Mouse (Mus musculus): ENCODE results near the gene Prtn3. TPM values are rescaled to one million over a fixed set of nuclear protein-coding genes. Genes with fewer than 3 reads are reported as not detected.

Prtn3 gene
- polyA plus RNA-seq, 1 experiment from 2014 or later: 9.4 TPM

GRCm38 (mm10) chr10:79914948-79915596, 40.8 kb downstream of the Prtn3 start:
- no peaks in the 10 kb centered on the region for H3K9me3 ChIP-seq (ENCODE audit: control insufficient read depth, low read length)

GRCm38 (mm10) chr10:79916081-79916480, 41.8 kb downstream of the Prtn3 start:
- Histone ChIP-seq H3K27ac (ENCODE audit: low read depth, low read length) (no peak overlapping the region), H3K9ac (ENCODE audit: low read depth, low read length) (peak overlapping the region; percentile 91), H3K9me3 (ENCODE audit: control insufficient read depth, low read length) (no peaks in the 10 kb centered on the region), H3K4me1 (replicated peaks; ENCODE audit: control insufficient read depth, insufficient read depth, low read length) (peaks cover 20% of the 10 kb centered on the region), H3K36me3 (ENCODE audit: control insufficient read depth, insufficient read depth, low read length) (no peaks in the 10 kb centered on the region), H3K27me3 (ENCODE audit: control insufficient read depth, insufficient read depth, low read length) (peaks cover 38% of the 10 kb centered on the region), H3K4me2 (replicated peaks; ENCODE audit: low read depth, low read length) (peak overlapping the region; percentile 92), H3K4me3 (ENCODE audit: low read depth, low read length) (peak overlapping the region; percentile 82)
- ATAC-seq (ENCODE audit: low FRiP score): no peak; the same call in 1 of the 2 replicates
- WGBS: 5% methylated on average over 8 of the region's 8 CpGs
- DNase-seq (ENCODE audit: low spot score): no peak

More at GRCm38 (mm10) chr10:79914948-79915596, 40.8 kb downstream of the Prtn3 start:
- DNase-seq (ENCODE audit: low spot score): no peak
- H3K9ac ChIP-seq (ENCODE audit: low read depth, low read length): no peak overlapping the region
- H3K36me3 ChIP-seq (ENCODE audit: control insufficient read depth, insufficient read depth, low read length): no peaks in the 10 kb centered on the region
- H3K4me1 ChIP-seq (replicated peaks; ENCODE audit: control insufficient read depth, insufficient read depth, low read length): peaks cover 14% of the 10 kb centered on the region
- ATAC-seq (ENCODE audit: low FRiP score): no peak
- H3K27ac ChIP-seq (ENCODE audit: low read depth, low read length): no peak overlapping the region
- peak overlapping the region; percentile 6; the same call in 1 of the 2 replicates for H3K4me2 ChIP-seq (replicated peaks; ENCODE audit: low read depth, low read length)
- WGBS: 79% methylated on average over 7 of the region's 7 CpGs
- H3K4me3 ChIP-seq (ENCODE audit: low read depth, low read length): no peak overlapping the region
- H3K27me3 ChIP-seq (ENCODE audit: control insufficient read depth, insufficient read depth, low read length): peaks cover 27% of the 10 kb centered on the region

GRCm38 (mm10) chr10:79916808-79917531, 42.7 kb downstream of the Prtn3 start, which contains the start of gene Kiss1r:
Kiss1r (plus strand) TSS chr10:79916971.
- 2% methylated on average over 41 of the region's 42 CpGs for WGBS
- H3K9me3 ChIP-seq (ENCODE audit: control insufficient read depth, low read length): no peaks in the 10 kb centered on the region
- H3K27me3 ChIP-seq (ENCODE audit: control insufficient read depth, insufficient read depth, low read length): peaks cover 46% of the 10 kb centered on the region

GRCm38 (mm10) chr10:79917532-79918100, 43.3 kb downstream of the Prtn3 start:
- Histone ChIP-seq H3K9me3 (ENCODE audit: control insufficient read depth, low read length) (no peaks in the 10 kb centered on the region), H3K4me1 (replicated peaks; ENCODE audit: control insufficient read depth, insufficient read depth, low read length) (peaks cover 26% of the 10 kb centered on the region), H3K9ac (ENCODE audit: low read depth, low read length) (no peak overlapping the region; the same call in 1 of the 2 replicates), H3K4me2 (replicated peaks; ENCODE audit: low read depth, low read length) (peak overlapping the region; percentile 92; the same call in 1 of the 2 replicates), H3K27ac (ENCODE audit: low read depth, low read length) (no peak overlapping the region), H3K27me3 (ENCODE audit: control insufficient read depth, insufficient read depth, low read length) (peaks cover 53% of the 10 kb centered on the region), H3K36me3 (ENCODE audit: control insufficient read depth, insufficient read depth, low read length) (no peaks in the 10 kb centered on the region), H3K4me3 (ENCODE audit: low read depth, low read length) (peak overlapping the region; percentile 82; the same call in 1 of the 2 replicates)
- 61% methylated on average over 5 of the region's 5 CpGs for WGBS
- no peak for DNase-seq (ENCODE audit: low spot score)
- no peak for ATAC-seq (ENCODE audit: low FRiP score)

More at GRCm38 (mm10) chr10:79916808-79917531, 42.7 kb downstream of the Prtn3 start, which contains the start of gene Kiss1r:
- peaks cover 26% of the 10 kb centered on the region for H3K4me1 ChIP-seq (replicated peaks; ENCODE audit: control insufficient read depth, insufficient read depth, low read length)
- DNase-seq (ENCODE audit: low spot score) (peak; percentile 89), ATAC-seq (ENCODE audit: low FRiP score) (peak; percentile 83)
- H3K4me2 ChIP-seq (replicated peaks; ENCODE audit: low read depth, low read length): peak within 1 kb of the TSS; percentile 92
- H3K36me3 ChIP-seq (ENCODE audit: control insufficient read depth, insufficient read depth, low read length): no peaks in the 10 kb centered on the region
- peak within 1 kb of the TSS; percentile 91 for H3K9ac ChIP-seq (ENCODE audit: low read depth, low read length)
- H3K27ac ChIP-seq (ENCODE audit: low read depth, low read length): peak within 1 kb of the TSS; percentile 39; the same call in 1 of the 2 replicates
- H3K4me3 ChIP-seq (ENCODE audit: low read depth, low read length): peak within 1 kb of the TSS; percentile 82

GRCm38 (mm10) chr10:79918231-79919078, 44.2 kb downstream of the Prtn3 start:
- peaks cover 61% of the 10 kb centered on the region for H3K27me3 ChIP-seq (ENCODE audit: control insufficient read depth, insufficient read depth, low read length)
- H3K9ac ChIP-seq (ENCODE audit: low read depth, low read length): no peak overlapping the region
- no peak overlapping the region for H3K27ac ChIP-seq (ENCODE audit: low read depth, low read length)
- peaks cover 26% of the 10 kb centered on the region for H3K4me1 ChIP-seq (replicated peaks; ENCODE audit: control insufficient read depth, insufficient read depth, low read length)
- peak; percentile 31 for DNase-seq (ENCODE audit: low spot score)
- 0 out of 2 replicates have a peak overlapping the region, but pooled peaks have one; percentile 6 for H3K4me3 ChIP-seq (ENCODE audit: low read depth, low read length)
- WGBS: 4% methylated on average over 35 of the region's 35 CpGs
- no peaks in the 10 kb centered on the region for H3K9me3 ChIP-seq (ENCODE audit: control insufficient read depth, low read length)
- H3K4me2 ChIP-seq (replicated peaks; ENCODE audit: low read depth, low read length): 0 out of 2 replicates have a peak overlapping the region, but pooled peaks have one; percentile 7
- ATAC-seq (ENCODE audit: low FRiP score): no peak
- no peaks in the 10 kb centered on the region for H3K36me3 ChIP-seq (ENCODE audit: control insufficient read depth, insufficient read depth, low read length)

GRCm38 (mm10) chr10:79919251-79919849, 45.1 kb downstream of the Prtn3 start:
- H3K27me3 ChIP-seq (ENCODE audit: control insufficient read depth, insufficient read depth, low read length): peaks cover 67% of the 10 kb centered on the region
- ATAC-seq (ENCODE audit: low FRiP score): no peak
- no peaks in the 10 kb centered on the region for H3K9me3 ChIP-seq (ENCODE audit: control insufficient read depth, low read length)
- H3K9ac ChIP-seq (ENCODE audit: low read depth, low read length): no peak overlapping the region
- no peak overlapping the region for H3K4me3 ChIP-seq (ENCODE audit: low read depth, low read length)
- DNase-seq (ENCODE audit: low spot score): no peak
- WGBS: 5% methylated on average over 21 of the region's 21 CpGs
- no peak overlapping the region for H3K27ac ChIP-seq (ENCODE audit: low read depth, low read length)
- H3K4me2 ChIP-seq (replicated peaks; ENCODE audit: low read depth, low read length): no peak overlapping the region
- peaks cover 26% of the 10 kb centered on the region for H3K4me1 ChIP-seq (replicated peaks; ENCODE audit: control insufficient read depth, insufficient read depth, low read length)
- no peaks in the 10 kb centered on the region for H3K36me3 ChIP-seq (ENCODE audit: control insufficient read depth, insufficient read depth, low read length)

GRCm38 (mm10) chr10:79920056-79920890, 46.0 kb downstream of the Prtn3 start:
- H3K4me1 ChIP-seq (replicated peaks; ENCODE audit: control insufficient read depth, insufficient read depth, low read length): peaks cover 22% of the 10 kb centered on the region
- DNase-seq (ENCODE audit: low spot score) (peak; percentile 33), ATAC-seq (ENCODE audit: low FRiP score) (peak; percentile 16; the same call in 1 of the 2 replicates)
- H3K9ac ChIP-seq (ENCODE audit: low read depth, low read length): no peak overlapping the region
- H3K36me3 ChIP-seq (ENCODE audit: control insufficient read depth, insufficient read depth, low read length): no peaks in the 10 kb centered on the region
- H3K4me3 ChIP-seq (ENCODE audit: low read depth, low read length): no peak overlapping the region
- H3K4me2 ChIP-seq (replicated peaks; ENCODE audit: low read depth, low read length): 0 out of 2 replicates have a peak overlapping the region, but pooled peaks have one; percentile 29
- WGBS: 16% methylated on average over 26 of the region's 26 CpGs
- H3K9me3 ChIP-seq (ENCODE audit: control insufficient read depth, low read length): no peaks in the 10 kb centered on the region
- no peak overlapping the region for H3K27ac ChIP-seq (ENCODE audit: low read depth, low read length)
- peaks cover 67% of the 10 kb centered on the region for H3K27me3 ChIP-seq (ENCODE audit: control insufficient read depth, insufficient read depth, low read length)
